Mouse (Mus musculus) lung, embryonic 16.5 days (tissue): ENCODE results near the gene Mrps15. TPM values are rescaled to one million over a fixed set of nuclear protein-coding genes. Genes with fewer than 3 reads are reported as not detected.

ENCODE experiments used
- ATAC-seq: fragments of 200-750 bp; cut with Nextera tagmentation; 2 replicates; pipeline ENCODE4 v1.8.0; 2017; ENCODE audit warnings: low read depth, mild to moderate bottlenecking, moderate library complexity
- H3K27ac ChIP-seq: fragments of 300-500 bp; sonication (generic); 2 replicates; pipeline ENCODE4 v1.5.1; 2014; ENCODE audit warnings: mild to moderate bottlenecking, control low read depth, low read length
- H3K27me3 ChIP-seq: fragments of 300-500 bp; sonication (generic); 2 replicates; pipeline ENCODE4 v1.6.1; 2014; ENCODE audit warnings: low read depth, low read length, mixed read lengths; ENCODE audit not compliant: control insufficient read depth, insufficient read depth
- H3K36me3 ChIP-seq: fragments of 300-500 bp; sonication (generic); 2 replicates; pipeline ENCODE4 v1.6.1; 2014; ENCODE audit warnings: low read length; ENCODE audit not compliant: control insufficient read depth, insufficient read depth
- H3K4me1 ChIP-seq: fragments of 300-500 bp; sonication (generic); replicated peaks from 2 replicates; pipeline ENCODE4 v1.6.1; 2014; ENCODE audit warnings: low read length, mixed read lengths; ENCODE audit not compliant: control insufficient read depth, insufficient read depth
- H3K4me2 ChIP-seq: fragments of 300-500 bp; sonication (generic); 2 replicates; pipeline ENCODE4 v1.6.1; 2014; ENCODE audit warnings: low read depth, low read length, control low read depth
- H3K4me3 ChIP-seq: fragments of 300-500 bp; sonication (generic); 2 replicates; pipeline ENCODE4 v1.5.1; 2014; ENCODE audit warnings: mild to moderate bottlenecking, low read length, control low read depth
- H3K9ac ChIP-seq: fragments of 300-500 bp; sonication (generic); 2 replicates; pipeline ENCODE4 v1.6.1; 2014; ENCODE audit warnings: low read length, control low read depth
- H3K9me3 ChIP-seq: fragments of 300-500 bp; sonication (generic); 2 replicates; pipeline ENCODE4 v1.6.1; 2016; ENCODE audit warnings: low read length; ENCODE audit not compliant: control insufficient read depth
- WGBS: fragments of 180-500 bp; shearing (Covaris S2); extraction: QIAGEN DNeasy Blood & Tissue Kit; methylation state at CpG from one replicate; pipeline ENCODE4 v1.1.7; 2014; 5-methylcytosine and 5-hydroxymethylcytosine counted together
- polyA plus RNA-seq: library from polyadenylated mRNA; unstranded; fragments of >200 nt; fragmentation: Nextera tagmentation; extraction: Ambion mirVana; gene quantifications from 2 replicates; pipeline ENCODE4 v1.2.1, GENCODE M21; 2015

Gene Mrps15
- polyA plus RNA-seq, 1 experiment from 2014 or later = 135 TPM

DNA sequence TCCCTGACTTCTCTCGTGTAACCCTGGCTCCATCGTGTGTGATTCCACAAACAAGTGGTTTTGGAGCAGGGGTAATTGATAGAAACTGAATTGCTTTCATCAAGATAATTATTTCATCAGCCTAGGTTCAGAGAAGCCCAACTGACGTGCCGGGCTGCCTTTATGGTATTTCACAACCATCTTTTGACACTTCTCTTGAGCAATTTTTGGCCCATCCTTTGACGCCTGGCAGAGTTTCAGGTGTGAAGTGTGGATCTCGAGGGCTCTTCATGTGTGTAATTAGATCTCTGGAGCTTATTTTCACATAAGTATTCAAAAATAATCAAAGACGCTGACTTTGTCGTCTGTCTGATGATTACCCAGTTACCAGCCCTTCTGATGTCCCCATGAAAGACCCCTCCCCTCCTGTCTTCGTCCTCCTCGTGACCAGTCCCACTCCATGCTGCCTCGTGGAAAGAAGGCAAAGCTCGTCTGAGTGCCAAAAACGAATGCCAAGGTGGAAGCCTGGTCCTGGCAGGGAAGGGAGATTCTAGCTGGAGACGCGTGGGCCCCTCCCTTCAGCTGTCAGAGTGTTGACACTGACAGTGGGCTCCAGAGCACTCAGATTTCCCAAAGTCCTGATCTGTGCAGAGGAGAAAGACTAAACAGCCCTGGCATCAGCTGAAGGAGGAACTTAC lies 20.8 kb downstream of the Mrps15 start:
- Histone ChIP-seq H3K27ac (no peak overlapping the region), H3K36me3 (no peaks in the 10 kb centered on the region), H3K4me2 (no peak overlapping the region), H3K4me3 (no peak overlapping the region), H3K9me3 (no peaks in the 10 kb centered on the region), H3K27me3 (no peaks in the 10 kb centered on the region), H3K9ac (no peak overlapping the region), H3K4me1 (no peaks in the 10 kb centered on the region; the same call in 1 of the 2 replicates)
- ATAC-seq = 0 out of 2 replicates have a peak, but pooled peaks have one; percentile 28
- WGBS = 53% methylated on average over 15 of the region's 15 CpGs

DNA sequence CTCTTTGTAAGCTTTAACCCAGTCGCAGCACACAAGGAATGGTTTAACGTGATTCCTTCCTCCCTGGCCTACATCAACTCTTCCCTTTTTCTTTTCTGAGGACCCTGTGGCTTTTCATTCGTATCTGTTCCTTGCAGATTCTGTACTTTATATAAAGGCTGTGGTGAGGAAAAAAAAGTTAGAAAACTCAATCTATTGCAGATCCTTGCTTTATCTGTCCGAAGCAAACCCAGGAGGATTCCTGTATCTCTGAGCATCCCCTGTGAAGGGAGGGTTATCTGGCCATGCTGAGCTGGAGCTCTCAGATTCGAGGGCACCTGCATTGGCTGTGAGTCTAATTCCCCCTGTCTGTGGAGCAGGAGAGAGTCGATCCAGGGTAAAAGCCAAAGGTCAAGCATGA lies 22.1 kb downstream of the Mrps15 start:
- H3K9me3 ChIP-seq = no peaks in the 10 kb centered on the region
- no peak overlapping the region for H3K27ac ChIP-seq
- H3K27me3 ChIP-seq = no peaks in the 10 kb centered on the region
- WGBS = 85% methylated on average over 6 of the region's 6 CpGs
- H3K4me1 ChIP-seq = no peaks in the 10 kb centered on the region; the same call in 1 of the 2 replicates
- no peak overlapping the region for H3K4me3 ChIP-seq
- no peak for ATAC-seq
- H3K4me2 ChIP-seq = no peak overlapping the region
- H3K9ac ChIP-seq = no peak overlapping the region
- H3K36me3 ChIP-seq = no peaks in the 10 kb centered on the region

DNA sequence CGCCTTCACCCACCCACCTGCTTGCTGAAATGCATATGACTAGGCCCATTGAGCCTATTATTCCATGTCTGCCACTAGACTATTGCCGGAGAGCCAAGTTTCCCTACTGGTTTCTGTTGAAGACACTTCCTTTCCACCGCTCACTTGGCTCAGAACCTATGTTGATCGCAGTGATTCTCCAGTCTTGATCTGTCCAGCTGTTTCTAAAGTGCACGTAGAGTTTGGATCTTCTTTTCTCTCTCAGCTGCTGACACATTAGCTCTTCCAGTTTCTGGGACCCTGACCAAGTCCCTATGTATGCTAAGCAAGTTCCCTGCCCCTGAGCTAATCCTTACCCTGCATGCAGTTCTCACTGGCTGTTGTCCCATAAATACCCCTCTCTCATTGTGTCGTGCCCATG lies 31.1 kb downstream of the Mrps15 start:
- peak; percentile 78 for ATAC-seq
- Histone ChIP-seq H3K4me3 (no peak overlapping the region), H3K36me3 (peaks cover 4% of the 10 kb centered on the region; the same call in 1 of the 2 replicates), H3K9ac (no peak overlapping the region), H3K4me1 (no peaks in the 10 kb centered on the region), H3K4me2 (no peak overlapping the region), H3K27ac (no peak overlapping the region), H3K27me3 (no peaks in the 10 kb centered on the region), H3K9me3 (no peaks in the 10 kb centered on the region)
- 64% methylated on average over 6 of the region's 6 CpGs for WGBS

DNA sequence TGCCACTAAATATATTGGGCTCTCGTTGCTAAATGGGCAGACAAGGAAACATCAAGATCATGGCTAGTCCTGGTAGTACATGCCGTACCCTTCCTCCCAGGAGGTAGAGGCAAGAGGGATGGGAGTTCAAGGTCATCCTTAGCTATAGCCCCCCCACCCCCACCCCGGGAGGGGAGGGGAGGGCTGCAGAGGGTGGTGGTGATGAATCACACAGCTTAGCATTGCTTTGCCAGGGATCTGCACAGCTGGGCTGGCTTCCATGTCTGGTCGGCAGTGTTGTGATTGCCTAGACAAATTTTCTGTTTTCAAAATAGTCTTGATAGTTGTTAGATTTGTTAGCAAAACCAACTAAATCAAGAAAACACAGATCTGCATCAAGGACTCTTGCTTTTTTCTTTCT lies 32.5 kb downstream of the Mrps15 start:
- Histone ChIP-seq H3K9ac (no peak overlapping the region), H3K27me3 (no peaks in the 10 kb centered on the region), H3K4me2 (no peak overlapping the region), H3K4me1 (no peaks in the 10 kb centered on the region), H3K27ac (no peak overlapping the region), H3K4me3 (no peak overlapping the region), H3K36me3 (peaks cover 4% of the 10 kb centered on the region; the same call in 1 of the 2 replicates), H3K9me3 (no peaks in the 10 kb centered on the region)
- WGBS = 61% methylated on average over 4 of the region's 4 CpGs
- no peak for ATAC-seq

DNA sequence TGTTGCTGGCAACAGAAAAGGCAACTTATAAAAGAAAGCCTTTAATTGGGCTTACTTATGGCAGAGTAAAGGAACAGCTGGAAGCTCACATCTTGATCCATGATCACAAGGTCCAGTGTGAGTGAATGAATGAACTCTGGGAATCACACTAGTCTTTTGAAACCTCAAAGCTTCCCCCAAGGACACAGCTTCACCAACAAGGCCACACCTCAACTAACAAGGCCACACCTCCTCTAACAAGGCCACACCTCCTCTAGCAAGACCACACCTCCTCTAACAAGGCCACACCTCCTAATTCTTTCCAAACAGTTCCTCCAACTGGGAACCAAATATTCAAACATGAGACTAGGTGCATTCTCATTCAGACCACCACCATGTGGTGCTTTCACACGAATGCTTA lies 34.9 kb downstream of the Mrps15 start:
- Histone ChIP-seq H3K9me3 (no peaks in the 10 kb centered on the region), H3K36me3 (peaks cover 4% of the 10 kb centered on the region; the same call in 1 of the 2 replicates), H3K27me3 (no peaks in the 10 kb centered on the region), H3K27ac (no peak overlapping the region), H3K4me1 (no peaks in the 10 kb centered on the region), H3K4me2 (no peak overlapping the region), H3K4me3 (no peak overlapping the region), H3K9ac (no peak overlapping the region)
- ATAC-seq = no peak
- 100% methylated on average over 1 of the region's 1 CpGs for WGBS

DNA sequence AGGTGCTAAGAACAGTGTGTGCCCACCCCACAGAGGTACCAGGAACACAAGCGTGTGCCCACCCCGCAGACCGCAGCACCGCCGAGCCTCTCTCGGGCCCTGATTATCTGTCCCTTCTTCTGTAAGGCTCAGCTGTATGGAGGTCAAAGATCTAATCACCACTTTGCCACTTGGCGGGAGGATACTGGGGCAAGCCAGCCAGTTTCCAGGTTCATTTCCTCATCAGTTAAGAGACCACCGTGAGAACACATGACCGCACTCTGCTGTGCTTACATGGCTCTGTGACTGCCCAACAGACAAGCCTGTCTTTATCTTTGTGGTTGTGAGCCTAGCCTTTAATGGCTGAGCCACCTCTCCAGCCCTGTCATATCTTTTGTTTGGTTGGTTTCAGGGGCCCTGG lies 36.3 kb downstream of the Mrps15 start:
- WGBS = 86% methylated on average over 9 of the region's 9 CpGs
- no peak overlapping the region for H3K9ac ChIP-seq

DNA sequence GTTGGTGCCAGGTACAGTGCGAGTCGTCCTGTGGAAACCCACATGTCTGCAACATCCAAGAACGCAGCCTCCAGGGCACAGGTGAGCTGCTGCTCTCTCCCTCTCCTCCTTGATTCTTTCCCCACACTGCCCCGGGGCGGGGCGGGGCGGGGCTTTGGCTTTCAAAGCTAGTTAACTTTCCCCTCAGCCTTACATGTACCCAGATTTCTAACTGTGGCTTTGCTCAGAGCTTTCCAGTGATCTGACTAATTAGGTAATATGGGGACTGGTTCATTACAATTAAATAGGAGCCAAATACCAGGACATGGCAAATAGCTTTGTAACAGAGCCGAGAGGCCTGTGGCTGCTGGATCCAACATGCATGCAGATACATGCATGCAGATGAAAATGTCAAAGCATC lies 37.7 kb downstream of the Mrps15 start:
- H3K27ac ChIP-seq = no peak overlapping the region
- no peak overlapping the region for H3K4me2 ChIP-seq
- no peaks in the 10 kb centered on the region for H3K4me1 ChIP-seq
- no peaks in the 10 kb centered on the region for H3K27me3 ChIP-seq
- H3K9ac ChIP-seq = no peak overlapping the region
- WGBS = 65% methylated on average over 8 of the region's 8 CpGs
- no peak for ATAC-seq
- no peaks in the 10 kb centered on the region for H3K9me3 ChIP-seq
- no peak overlapping the region for H3K4me3 ChIP-seq
- peaks cover 4% of the 10 kb centered on the region; the same call in 1 of the 2 replicates for H3K36me3 ChIP-seq

More for the DNA sequence above, 36.3 kb downstream of the Mrps15 start:
- H3K4me2 ChIP-seq = no peak overlapping the region
- H3K9me3 ChIP-seq = no peaks in the 10 kb centered on the region
- no peaks in the 10 kb centered on the region for H3K4me1 ChIP-seq
- no peak overlapping the region for H3K27ac ChIP-seq
- H3K27me3 ChIP-seq = no peaks in the 10 kb centered on the region
- no peak overlapping the region for H3K4me3 ChIP-seq
- H3K36me3 ChIP-seq = peaks cover 4% of the 10 kb centered on the region; the same call in 1 of the 2 replicates
- ATAC-seq = no peak

DNA sequence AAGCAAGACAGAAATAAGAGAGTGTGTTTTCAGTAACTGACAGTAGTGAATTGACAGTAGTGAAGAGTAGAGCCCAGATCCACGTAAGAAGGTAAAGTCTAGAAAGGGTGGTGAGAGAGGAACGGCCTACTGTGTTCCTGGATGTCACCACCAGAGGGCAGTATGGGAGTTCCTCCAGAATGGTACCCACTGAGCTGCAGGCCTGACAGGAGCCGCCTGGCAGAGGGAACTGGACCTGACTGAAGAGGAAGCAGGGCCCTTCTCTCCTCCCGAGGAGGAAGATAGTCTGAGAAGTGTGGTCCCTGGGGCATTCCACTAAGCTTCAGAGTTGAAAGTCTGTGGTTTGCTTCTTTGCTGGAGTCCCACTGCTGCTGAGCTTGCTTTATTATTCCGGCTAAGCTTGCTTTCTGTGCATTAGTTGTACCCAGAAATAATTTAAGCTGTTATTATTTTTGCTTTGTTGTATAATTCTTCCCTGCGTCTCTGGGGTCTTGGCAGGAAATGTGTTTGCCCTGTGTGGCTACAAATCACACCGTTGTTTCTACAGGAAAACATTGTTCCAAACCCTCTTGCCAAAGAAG lies 39.4 kb downstream of the Mrps15 start:
- ATAC-seq = peak; percentile 89
- Histone ChIP-seq H3K27ac (peak overlapping the region; percentile 37), H3K9me3 (no peaks in the 10 kb centered on the region), H3K4me1 (no peaks in the 10 kb centered on the region), H3K4me3 (no peak overlapping the region), H3K4me2 (no peak overlapping the region), H3K36me3 (peaks cover 4% of the 10 kb centered on the region; the same call in 1 of the 2 replicates), H3K27me3 (no peaks in the 10 kb centered on the region), H3K9ac (0 out of 2 replicates have a peak overlapping the region, but pooled peaks have one; percentile 16)
- 25% methylated on average over 7 of the region's 7 CpGs for WGBS

DNA sequence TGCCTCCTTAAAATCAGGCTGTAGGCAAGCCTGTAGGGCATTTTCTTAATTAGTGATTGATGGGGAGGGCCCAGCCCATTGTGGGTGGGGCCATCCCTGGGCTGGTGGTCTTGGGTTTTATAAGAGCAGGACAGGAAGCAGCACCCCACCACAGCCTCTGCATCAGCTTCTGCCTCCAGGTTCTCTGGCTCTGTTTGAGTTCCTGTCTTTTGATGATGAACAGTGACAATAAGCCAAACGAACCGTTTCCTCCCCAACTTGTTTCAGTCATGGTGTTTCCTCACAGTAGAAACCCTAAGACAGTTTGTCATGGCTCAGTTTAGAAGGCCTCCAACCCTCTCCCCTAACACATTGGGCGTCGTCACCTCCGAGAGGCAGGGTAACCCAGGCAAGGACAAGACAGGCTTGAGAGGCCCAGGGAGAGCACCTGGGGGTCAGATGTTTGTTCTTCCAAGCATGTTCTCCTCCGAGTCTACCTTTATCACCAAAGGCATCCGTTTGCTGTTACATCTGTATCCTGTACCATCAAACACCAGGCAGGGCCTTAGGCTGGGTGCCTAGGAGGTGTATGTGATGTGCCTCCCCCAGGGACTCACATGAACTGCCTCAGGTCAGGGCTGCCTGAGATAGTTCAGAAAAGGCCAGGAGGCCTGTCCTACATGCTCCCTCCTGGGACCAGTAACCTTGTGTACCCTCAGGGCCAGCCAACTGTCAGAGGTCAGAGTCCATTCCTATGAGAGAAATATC lies 43.5 kb downstream of the Mrps15 start:
- H3K4me1 ChIP-seq = no peaks in the 10 kb centered on the region
- no peak overlapping the region for H3K27ac ChIP-seq
- no peaks in the 10 kb centered on the region for H3K9me3 ChIP-seq
- no peak overlapping the region for H3K4me3 ChIP-seq
- no peaks in the 10 kb centered on the region for H3K36me3 ChIP-seq
- no peak for ATAC-seq
- WGBS = 56% methylated on average over 7 of the region's 7 CpGs
- no peaks in the 10 kb centered on the region for H3K27me3 ChIP-seq
- no peak overlapping the region for H3K9ac ChIP-seq
- H3K4me2 ChIP-seq = no peak overlapping the region
